Mouse (Mus musculus) layer of hippocampus, postnatal 10 days (tissue): ENCODE data around the gene Coq5. TPM values are rescaled to one million over a fixed set of nuclear protein-coding genes. Genes with fewer than 3 reads are reported as not detected.
"Not testable (repeated sequence)": the region's sequence is repeated elsewhere in the genome, so short reads cannot be mapped to it uniquely, and the experiment has no call there.

ENCODE experiments used
- DNase-seq, 2 experiments: peaks; one replicate each; pipeline ENCODE4 v3.0.0; 2021; ENCODE audit warnings: low spot score in 2 of 2
- total RNA-seq, 2 experiments: library from RNA; stranded (reverse); gene quantifications; 2 replicates each; pipeline ENCODE4 v1.2.3; 2021

Gene Coq5
- total RNA-seq, 2 experiments from 2014 or later, result 39.0 to 42.8 TPM

DNA sequence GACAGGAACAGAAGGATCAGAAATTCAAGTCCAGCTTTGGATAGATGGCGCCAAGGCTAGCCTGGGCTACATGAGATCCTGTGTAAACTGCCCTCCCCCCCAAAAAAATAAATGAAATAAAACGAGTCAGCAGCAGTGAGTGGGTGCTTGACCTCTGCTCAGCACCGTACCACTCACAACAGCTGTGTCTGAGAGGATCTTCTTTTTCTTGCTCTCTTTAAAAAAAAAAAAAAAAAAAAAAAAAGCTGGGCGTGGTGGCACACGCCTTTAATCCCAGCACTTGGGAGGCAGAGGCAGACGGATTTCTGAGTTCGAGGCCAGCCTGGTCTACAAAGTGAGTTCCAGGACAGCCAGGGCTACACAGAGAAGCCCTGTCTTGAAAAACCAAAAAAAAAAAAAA, 22.7 kb downstream of the Coq5 start:
- not testable (repeated sequence) for DNase-seq

DNA sequence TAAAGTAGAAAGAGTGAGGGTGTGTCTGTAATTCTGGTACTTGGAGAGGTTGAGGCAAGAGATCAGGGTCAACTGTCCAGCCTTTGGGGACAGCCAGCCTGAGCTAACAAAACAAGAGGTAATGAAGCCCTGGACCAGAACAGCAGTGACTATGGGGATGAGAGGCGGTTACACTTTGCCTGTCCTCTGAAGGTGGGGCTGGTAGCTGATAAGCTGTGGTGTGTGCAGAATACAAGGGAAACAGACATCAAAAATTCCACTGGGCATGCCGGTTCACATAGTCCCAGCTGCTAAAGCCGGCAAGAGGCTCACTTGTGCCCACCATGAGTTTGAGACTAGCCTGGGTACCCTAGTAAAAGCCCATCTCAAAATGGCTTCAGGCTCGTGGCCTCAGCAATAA, 32.9 kb downstream of the Coq5 start:
- DNase-seq, result no peak

DNA sequence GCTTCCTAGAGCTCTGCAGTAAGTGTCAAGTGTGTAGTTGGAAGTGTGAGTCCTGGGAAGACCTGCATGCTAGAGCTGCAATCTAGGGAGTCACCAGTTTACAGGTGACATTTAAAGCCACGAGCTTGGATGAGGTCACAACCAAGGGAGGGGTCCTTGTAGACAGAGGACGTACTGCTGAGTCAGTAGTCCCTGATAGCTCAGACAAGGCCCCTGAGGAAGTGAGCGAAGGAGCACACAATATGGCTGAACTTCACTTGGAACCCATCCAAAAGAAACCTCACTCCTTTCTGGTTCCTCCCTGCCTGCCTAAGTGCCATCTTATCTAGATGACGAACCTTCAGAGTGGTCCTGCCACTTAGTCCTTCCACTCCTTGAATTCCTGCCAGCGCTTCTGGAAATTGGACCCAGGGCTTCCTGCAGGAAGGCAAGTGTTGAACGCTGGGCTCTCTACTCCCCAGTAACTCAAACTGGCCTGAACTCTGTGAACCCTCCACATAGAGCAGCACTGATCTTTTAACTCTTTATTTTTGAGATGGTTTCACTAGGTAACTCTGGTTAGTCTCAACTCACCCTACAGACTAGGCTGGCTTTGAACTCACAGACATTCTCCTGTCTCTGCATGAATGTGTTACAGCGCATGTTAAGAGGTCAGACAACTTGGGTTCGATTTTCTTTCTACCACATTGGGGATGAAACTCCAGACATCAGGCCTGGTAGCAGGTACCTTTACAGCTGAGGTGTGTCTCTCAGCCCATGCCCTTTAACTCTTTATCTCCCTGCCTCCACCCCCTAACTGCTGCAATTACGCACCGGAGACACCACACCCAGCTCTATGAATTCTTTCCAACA, 33.6 kb downstream of the Coq5 start:
- DNase-seq, result no peak

DNA sequence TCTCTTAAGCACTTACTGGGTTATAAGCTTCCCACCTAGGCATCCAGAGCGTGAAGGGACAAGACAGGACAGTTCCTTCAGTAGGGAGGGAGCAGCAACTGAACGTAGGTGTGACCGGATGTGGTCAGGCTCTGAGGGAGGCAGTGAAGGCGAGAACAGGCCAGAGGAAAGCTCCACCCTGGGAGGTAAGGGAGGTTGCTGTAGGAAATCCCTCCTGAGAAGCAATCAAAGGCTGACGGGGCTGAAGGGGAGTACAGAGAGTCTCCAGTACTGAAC, 34.1 kb downstream of the Coq5 start:
- DNase-seq, result no peak

DNA sequence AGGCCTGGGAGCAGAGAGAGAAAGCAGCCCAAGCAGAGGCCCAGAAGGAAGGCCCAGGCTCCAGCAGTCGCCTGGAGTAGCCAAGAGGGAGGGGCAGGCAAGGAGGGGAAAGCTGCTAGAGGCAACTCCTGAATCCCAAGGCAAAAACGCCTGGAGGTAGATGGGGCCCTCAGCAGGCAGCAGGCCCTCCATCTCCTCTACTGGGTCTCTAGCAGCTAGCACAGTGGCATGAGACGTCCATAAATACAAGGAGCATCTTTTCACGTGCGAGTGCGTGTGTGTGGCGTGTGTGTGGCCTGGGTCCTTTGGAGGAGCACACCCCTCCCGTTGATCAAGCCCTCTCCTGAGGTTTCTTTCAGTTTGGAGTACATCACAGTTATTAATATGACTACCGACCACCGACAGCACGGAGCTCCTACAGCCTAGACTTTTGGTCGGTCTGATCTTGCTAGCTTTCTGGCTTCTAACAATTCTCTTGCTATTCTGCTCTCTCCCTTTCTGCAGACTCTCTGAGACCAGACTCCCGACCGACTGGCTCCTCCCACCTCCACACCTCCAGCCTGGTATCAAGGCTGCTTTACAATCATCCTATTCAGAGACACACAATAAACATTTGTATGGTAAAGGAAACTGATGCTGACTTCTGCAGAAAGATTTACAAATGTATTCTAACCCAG, 37.6 kb downstream of the Coq5 start:
- no peak for DNase-seq

DNA sequence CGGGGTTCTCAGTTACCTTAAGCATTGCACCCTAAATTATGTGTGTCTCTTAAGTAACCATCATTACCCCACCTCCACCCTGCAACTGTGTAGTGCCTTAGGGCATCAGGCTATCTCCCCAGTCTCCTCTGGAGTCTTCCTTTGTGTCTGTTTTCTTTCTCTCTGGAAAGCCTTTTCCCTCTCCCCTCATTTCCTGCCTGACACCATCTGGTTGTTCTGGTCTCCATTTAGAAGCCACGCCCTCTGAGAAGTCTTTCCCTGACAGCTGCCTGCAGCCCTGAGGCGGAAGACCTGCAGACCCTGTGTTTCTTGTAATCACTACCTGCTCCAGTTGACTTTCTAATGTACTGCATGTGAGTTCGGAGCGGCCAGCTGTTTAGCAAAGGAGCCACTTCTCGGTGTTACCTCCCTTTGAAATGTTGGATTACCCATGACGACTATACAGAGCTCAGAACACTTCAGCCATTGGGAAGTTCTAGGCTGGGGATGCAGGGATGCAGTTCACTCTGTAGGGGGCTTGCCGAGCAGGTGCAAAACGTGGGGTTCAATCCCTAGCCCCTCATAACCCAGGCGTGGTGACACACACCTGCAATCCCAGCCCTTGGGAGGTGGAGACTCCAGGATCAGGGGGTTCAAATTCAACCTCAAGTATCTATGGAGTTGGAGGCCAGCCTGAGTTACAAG, 38.3 kb downstream of the Coq5 start:
- DNase-seq, result no peak

DNA sequence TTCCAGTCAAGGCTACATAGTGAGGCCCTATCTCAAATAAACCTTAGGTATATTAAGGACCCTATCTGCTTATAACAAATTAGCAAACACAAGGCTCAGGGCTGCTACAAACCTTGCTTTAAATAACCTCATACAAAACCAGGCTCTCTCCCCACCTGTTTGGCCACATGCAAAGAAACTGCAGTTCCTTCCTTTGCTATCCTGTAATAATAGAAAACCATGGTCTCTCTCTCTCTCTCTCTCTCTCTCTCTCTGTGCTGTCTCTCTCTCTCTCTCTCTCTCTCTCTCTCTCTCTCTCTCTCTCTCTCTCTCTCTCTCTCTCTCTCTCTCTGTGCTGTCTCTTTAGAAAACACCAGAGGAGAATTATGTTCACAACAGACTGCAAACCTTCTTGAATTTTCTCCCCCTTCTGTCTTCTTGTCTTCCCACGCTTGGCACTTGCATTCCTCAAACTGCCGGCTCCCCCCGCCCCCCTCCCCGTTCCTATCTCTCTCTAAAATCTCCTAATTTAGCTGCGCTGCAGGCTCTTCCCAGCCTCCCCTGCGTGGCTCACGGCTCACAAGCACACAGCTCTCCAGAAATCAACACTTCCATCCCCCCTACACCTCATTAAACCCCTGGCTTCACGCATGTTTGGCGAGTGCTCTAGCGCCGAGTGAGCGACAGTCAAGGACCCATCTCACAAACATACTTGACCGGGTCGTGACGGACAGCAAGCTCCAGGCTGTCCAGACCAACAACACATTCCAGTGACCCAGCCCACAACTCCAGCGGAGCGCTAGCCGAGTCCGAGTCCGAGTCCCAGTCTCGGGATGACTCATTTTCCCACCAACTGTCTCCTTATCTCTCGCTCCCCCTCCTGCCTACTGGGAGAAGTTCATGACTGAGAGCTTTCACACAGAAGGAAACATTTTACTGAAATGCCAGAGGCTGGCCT, 39.8 kb downstream of the Coq5 start:
- peak; percentile 57 to 77 for DNase-seq

DNA sequence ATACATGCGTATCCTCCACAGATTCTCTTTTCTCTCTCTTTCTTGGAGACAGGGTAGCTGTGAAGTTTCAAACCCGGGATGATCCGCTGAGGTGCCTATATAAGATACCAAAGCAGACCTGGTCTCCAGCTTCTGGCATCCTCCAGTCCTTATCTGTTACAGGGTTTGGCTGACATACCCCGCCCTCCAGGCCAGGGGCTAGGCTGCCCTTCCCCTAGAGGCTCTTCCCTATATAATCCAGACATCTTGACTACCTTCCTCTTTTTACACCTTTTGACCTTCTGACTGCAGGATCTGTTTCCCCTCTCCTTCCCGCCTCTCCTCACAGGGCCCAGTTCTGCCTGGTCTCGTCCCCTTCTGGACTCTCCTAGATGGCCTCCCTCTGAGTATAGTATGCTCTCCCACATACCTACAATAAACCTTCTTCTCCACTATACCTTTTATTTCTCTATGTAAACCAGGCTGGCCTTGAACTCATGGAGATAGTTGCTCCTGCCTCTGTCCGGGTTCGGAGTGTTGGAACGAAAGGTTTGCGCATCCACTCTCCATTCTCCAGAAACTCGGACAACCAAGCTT, 46.9 kb downstream of the Coq5 start:
- DNase-seq, result no peak

DNA sequence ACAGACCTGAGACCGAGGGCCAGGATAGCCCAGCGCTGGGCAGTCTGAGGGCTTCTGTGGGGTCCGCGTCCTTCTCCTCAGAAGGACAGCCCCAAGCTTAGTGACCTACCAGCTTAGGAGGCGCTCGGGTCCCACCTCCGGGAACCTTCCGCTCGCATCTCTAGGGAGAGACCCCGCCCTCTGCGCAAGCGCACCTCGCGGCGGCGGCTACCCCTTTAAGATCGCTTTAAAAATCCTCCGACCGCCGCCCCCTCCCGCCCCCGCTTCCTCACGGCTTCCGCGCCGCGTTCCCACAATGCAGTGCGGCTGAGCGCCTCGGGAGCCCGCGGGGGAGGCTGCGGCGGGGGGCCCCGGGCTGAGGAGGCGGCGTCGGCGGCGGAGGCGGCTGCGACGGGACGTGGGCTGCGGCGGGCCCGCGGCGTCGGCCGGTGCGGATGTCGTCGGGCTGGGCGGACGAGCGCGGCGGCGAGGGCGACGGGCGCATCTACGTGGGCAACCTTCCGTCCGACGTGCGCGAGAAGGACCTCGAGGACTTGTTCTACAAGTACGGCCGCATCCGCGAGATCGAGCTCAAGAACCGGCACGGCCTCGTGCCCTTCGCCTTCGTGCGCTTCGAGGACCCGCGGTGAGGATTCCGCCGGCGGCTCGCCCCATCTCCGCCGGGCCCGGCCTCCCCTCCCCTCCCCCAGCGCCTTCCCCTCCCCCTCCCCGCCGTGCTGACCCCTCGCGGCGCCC, 47.6 kb downstream of the Coq5 start, which contains the start of gene Srsf9:
Gene Srsf9 (plus strand): TSS at position 303 of the 735 bp plus-strand sequence.
- DNase-seq, result peak; percentile 97 to 98

DNA sequence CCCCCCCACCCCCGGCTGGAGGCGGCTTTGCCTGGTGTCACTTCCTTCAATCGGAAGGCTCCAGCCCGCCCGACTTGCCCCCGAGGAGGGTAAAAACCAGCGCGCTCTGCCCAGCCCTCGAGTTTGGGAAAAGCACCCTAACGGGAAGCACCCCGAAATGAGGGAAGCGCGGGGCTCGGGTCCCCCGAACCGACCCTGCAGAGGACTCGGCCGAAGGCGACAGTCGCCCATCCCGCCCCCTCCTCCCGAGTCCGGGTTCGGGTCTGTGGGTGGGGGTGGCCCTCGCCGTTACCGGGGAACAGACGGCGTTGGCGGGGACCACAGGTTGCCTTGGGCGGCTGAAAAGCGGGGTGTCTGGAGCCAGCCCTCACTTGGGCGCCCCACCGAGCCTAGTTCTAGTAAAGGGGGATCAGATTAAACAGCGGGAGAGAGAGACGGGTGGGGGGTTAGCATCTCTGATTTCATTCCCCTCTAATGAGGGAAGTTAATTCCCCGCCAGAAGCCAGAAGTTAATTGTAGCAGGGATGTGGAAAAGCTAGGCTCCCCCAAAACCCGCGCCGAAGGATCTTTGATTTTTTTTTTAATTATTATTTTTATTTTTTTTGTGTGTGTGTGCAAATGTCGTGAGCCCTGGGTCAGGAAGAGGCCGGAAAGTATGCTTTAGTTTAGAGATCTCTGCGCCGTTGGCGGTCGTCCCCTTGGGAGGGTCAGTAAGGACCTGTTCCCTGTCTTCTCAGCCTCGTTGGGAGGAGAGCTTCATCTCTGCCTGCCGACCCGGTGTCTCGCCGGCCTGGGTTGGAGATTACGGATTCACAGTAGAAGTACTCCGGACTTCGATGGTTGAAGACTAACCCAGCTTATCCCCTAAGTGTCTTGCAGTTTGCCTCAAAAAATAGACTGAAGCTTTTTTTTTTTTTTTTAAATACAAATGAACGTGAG, 48.4 kb downstream of the Coq5 start:
- DNase-seq, result peak; percentile 49 to 61

DNA sequence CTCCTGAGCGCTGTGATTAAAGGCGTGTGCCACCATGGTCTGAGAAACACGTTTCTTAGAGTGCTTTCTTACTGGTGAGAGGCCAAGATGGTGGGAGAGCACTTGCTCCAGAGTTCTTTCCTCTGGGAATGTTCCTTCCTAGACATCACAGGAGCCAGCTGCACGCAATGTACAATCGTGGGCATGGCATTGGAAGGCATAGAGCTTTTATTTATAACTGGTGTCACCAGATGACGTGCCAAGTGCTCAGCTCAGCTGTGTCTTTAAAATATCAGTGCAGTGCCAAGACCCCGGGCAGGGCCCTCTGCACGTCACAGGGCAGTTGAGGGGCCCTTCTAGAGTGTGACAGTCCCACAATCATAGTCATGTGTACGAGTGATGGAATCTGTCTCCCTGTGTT, 51.5 kb downstream of the Coq5 start:
- DNase-seq, result no peak

DNA sequence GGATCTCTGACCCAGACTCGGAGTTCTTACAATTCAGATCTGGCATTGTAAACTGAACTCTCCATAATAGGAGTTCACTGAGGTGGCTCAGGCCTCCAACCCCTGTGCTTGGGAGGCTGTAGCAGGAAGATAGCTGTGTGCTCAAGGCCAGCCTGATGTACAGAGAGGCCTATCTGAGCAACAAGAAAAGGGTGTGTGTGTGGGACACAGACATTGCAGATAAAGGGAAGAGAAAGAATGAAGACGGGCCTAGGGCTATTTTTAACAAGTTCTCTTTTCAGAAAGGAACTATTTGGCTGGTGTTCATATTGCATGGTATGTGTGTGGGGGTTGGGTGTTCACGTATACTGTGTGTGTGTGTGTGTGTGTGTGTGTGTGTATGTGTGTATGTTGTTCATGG, 54.2 kb downstream of the Coq5 start:
- no peak for DNase-seq

DNA sequence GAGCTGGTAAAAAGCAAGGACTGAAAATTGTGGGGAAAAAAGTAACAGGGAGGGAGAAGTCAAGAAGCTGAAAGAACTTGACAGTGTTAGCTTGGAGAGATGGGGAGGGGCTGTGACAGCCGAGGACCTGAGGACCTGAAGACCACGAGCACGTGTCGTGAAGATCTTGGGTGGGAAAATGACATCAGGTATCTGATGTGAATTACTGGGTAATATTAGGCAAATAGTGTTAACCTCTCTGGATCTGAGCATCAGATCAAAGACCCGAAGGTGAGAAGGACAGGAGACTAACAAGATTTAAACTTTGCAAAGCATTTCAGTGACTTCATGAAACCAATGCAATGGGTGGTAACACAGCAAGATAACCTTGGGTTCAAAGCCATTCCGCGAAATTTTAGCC, 60.5 kb downstream of the Coq5 start:
- no peak for DNase-seq

DNA sequence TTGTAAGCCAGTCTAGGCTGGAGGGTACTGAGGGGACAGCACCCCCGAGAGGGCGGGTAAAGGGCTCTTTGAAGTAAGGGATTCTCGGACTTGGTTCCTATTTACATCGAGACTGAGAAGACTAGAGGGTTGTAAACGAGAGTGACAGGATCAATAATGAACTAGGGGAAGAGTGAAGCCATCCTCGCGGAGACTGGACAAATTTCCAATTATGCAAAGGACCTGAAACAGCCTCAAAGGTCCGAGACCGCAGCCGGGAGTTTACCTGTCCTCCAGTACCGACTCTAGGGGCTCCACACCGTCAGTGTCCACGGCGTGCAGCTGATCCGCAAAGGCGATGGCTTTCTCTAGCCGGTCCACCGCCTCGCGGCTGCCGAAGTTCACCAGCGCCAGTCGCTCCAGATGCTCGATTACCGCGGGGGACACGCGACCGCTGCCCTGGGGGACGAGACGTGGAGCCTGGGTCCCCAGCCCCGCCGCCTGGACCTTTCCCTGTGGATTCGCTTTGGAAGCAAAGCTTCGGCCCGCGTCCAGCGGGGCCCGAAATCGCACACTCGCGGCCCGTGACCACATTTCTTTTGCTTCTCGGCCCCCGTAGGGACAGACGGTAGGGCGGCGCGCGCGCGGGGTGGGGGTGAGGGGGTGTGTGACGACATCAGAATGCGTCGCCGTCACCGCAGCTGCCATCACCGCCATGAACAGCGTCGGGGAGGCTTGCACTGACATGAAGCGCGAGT, 61.3 kb downstream of the Coq5 start, which contains the start of the genes Gatc and Triap1:
Gene Gatc (minus strand): TSS at position 602 of the 737 bp plus-strand sequence.
Gene Triap1 (plus strand): TSS at position 649 of the 737 bp plus-strand sequence.
- DNase-seq, result peak; percentile 87 to 92

DNA sequence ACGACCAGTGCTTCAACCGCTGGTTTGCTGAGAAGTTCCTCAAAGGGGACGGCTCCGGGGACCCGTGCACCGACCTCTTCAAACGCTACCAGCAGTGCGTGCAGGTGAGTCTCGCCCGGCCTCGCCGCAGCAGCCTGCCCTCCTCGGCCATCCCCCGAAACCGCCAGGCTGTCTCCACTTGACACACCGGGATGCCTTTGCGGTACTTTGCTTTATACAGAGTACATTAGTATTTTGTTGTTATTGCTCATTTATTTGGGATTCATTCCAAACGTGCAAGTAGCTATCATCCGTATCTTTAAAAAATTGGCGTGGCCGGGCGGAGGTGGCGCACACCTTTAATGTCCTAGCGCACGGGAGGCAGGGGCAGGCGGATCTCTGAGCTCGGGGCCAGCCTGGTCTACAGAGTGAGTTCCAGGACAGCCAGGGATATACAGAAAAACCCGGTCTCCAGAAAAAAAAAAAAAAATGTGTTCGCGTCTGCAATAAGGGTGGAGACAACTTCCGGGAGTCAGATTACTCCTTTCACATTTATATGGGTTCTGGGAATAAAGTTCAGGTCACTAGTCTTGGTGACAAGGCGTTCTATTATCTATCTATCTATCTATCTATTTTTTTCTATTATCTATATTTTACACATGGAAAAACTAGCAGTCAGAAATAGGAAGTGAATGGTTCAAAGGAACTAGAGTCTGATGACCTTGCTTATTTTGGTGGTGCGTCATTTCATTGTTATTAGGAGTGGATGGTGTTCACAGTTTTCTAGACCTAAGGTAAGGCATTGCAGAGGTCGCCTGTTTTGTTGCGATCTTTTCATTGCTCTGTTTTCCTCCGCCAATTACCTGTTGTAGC, 62.1 kb downstream of the Coq5 start:
- DNase-seq, result no peak
